Mouse (Mus musculus) left cerebral cortex, adult 9 months (tissue): ENCODE measurements around the gene Hes1.

Source experiments
- DNase-seq, 2 experiments: peaks; one replicate each; pipeline ENCODE4 v3.0.0; 2022; ENCODE audit warnings: low spot score in 2 of 2

The Hes1 gene

GRCm38 (mm10) chr16:30050767-30051490 lies 13.3 kb upstream of the Hes1 start:
- no peak for DNase-seq

- no peak for DNase-seq
Observed at GRCm38 (mm10) chr16:30052271-30052670, 11.9 kb upstream of the Hes1 start.

DNA sequence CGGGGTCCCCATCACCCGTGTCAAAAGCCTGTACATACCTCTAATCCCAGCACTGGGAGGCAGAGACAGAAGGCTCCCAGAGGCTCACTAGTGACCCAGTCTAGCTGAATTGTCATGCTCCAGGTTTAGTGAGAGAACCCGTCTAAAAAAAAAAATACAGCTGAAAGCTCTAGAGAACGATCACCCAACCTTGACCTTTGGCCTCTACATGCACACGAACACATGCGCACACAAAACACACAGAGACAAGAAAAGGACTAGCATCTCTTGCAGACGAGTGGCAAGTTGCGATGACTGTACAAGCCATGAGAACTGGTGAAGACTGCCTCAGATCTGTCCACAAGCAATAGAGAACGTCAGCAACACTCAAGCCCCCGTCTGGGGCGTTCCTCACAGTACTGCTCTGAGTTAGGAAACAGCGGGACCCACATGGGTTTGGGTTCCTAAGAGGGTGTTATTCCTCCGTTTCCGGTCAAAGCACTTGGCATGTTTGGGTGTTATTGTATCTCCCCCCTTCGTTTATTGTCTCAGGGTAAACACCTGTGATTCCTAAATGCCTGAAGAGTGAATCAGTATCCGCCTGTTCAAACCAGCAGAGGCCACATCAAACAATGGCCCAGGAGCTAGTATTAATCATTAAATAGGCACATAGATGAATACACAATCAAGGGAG lies 11.2 kb upstream of the Hes1 start:
- DNase-seq, result no peak

GRCm38 (mm10) chr16:30054541-30054940 lies 9.6 kb upstream of the Hes1 start:
- no peak for DNase-seq

DNA sequence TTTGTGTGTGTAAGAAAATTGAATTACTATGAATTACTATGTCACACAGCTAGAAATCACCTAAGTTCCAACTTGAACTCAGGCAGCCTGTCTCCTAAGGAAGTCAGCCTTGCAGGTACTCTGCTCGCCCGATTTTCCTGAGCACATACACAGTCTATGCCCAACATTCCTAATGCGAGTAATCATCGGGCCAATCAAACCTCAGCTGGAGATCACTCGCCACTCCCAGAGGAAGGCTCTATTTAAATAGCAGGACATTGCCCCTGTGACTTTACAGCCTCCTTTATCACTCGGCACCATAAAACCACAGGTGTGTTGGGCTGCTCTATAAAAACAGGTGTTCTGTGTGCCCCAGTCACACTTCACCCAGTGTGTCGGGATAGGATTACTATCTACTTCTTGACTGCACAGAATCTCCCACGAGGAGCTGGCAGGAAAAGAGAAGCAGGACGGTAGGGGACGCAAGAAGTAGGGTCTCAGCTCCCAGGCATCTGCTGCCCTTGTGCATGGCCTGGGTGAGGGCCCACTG lies 8.8 kb upstream of the Hes1 start:
- DNase-seq, result no peak

- DNase-seq, result no peak
Observed at GRCm38 (mm10) chr16:30055927-30056326, 8.3 kb upstream of the Hes1 start.

GRCm38 (mm10) chr16:30056906-30057305 lies 7.3 kb upstream of the Hes1 start:
- DNase-seq, result no peak

DNA sequence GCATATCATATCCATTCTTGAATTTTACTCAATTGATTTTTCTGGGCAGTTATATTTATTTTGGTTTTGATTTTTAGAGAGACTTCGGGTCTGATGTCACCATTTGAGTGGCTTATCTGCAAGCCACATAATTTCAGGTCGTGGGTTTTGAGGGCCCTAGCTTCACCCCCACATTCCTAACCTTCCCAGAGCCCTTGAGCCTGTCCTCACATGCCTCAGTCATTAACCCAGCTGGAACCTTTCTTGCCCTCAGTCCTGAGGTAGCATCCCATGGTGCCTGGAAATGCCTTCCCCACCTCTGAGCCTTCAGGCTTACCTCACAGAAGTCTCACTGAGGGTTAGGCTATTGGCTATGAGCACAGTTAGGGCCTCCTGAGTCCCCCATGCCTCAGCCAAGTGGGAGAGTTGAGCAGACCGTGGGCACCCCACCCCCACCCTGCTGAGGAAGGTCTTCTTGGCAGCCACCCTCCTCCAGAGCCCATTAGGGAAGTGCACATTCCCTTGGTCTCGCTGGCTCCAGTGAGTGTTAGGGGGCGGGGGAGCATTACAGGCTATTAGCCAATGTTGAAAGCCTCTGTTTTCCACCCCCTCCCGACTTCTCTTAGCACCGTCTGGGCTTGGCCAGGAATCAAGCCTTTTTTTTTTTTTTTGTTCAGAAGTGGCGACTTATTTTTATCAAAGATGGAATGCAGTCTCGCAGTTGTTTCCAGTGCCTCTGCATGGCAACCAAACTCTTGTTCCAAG lies 5.0 kb upstream of the Hes1 start:
- DNase-seq, result peak in 1 of 2 experiments; percentile 59

GRCm38 (mm10) chr16:30060412-30060811 lies 3.8 kb upstream of the Hes1 start:
- DNase-seq, result peak in 1 of 2 experiments; percentile 33

GRCm38 (mm10) chr16:30062242-30063030 lies 1.7 kb upstream of the Hes1 start:
- peak in 1 of 2 experiments; percentile 27 for DNase-seq

GRCm38 (mm10) chr16:30063121-30063881 lies 883 bp upstream of the Hes1 start:
- DNase-seq, result peak in 1 of 2 experiments; percentile 48

GRCm38 (mm10) chr16:30064613-30065012 lies 429 bp downstream of the Hes1 start:
- DNase-seq, result peak in 1 of 2 experiments; percentile 21

GRCm38 (mm10) chr16:30065077-30065476 lies 893 bp downstream of the Hes1 start:
- peak; percentile 68 to 91 for DNase-seq

GRCm38 (mm10) chr16:30065537-30066183 lies 1.5 kb downstream of the Hes1 start:
- DNase-seq, result no peak

GRCm38 (mm10) chr16:30066184-30066851 lies 2.1 kb downstream of the Hes1 start:
- DNase-seq, result peak in 1 of 2 experiments; percentile 64

DNA sequence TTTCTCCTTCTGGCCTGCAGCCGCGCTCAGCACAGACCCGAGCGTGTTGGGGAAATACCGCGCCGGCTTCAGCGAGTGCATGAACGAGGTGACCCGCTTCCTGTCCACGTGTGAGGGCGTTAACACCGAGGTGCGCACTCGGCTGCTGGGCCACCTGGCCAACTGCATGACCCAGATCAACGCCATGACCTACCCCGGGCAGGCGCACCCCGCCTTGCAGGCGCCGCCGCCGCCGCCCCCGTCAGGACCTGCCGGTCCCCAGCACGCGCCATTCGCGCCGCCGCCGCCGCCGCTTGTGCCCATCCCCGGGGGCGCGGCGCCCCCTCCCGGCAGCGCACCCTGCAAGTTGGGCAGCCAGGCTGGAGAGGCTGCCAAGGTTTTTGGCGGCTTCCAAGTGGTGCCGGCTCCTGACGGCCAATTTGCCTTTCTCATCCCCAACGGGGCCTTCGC lies 2.7 kb downstream of the Hes1 start:
- DNase-seq, result peak in 1 of 2 experiments; percentile 84

GRCm38 (mm10) chr16:30068041-30069020 lies 4.1 kb downstream of the Hes1 start:
- no peak for DNase-seq

GRCm38 (mm10) chr16:30069580-30069949 lies 5.4 kb downstream of the Hes1 start:
- no peak for DNase-seq
